Mouse (Mus musculus): ENCODE data around the gene Dync1li1.
A peak's percentile ranks its signal among the peaks of the same experiment; 100 is the strongest.
"Not testable (repeated sequence)": the region's sequence is repeated elsewhere in the genome, so short reads cannot be mapped to it uniquely, and the experiment has no call there.

Dync1li1 gene

GRCm38 (mm10) chr9:114688252-114688952 lies at the start of gene Dync1li1:
Gene Dync1li1 (plus strand): TSS chr9:114688790.
- DNase-seq (ENCODE audit: low spot score) = peak; percentile 95

GRCm38 (mm10) chr9:114639186-114639748 lies 49.3 kb upstream of the Dync1li1 start:
- DNase-seq (ENCODE audit: low spot score) = no peak

- peak; percentile 99 for DNase-seq (ENCODE audit: low spot score)
Measured at GRCm38 (mm10) chr9:114639839-114640646, 48.5 kb upstream of the Dync1li1 start, which contains the start of gene Cnot10. Gene Cnot10 (minus strand): TSS chr9:114640184.

- DNase-seq (ENCODE audit: low spot score) = no peak
Measured at GRCm38 (mm10) chr9:114646556-114647505, 41.8 kb upstream of the Dync1li1 start.

GRCm38 (mm10) chr9:114647506-114648432 lies 40.8 kb upstream of the Dync1li1 start:
- no peak for DNase-seq (ENCODE audit: low spot score)

- DNase-seq (ENCODE audit: low spot score) = not testable (repeated sequence)
Measured at GRCm38 (mm10) chr9:114648472-114648871, 40.1 kb upstream of the Dync1li1 start.

- DNase-seq (ENCODE audit: low spot score) = no peak
Measured at GRCm38 (mm10) chr9:114649371-114649770, 39.2 kb upstream of the Dync1li1 start.

- DNase-seq (ENCODE audit: low spot score) = peak; percentile 38
Measured at GRCm38 (mm10) chr9:114650938-114651634, 37.5 kb upstream of the Dync1li1 start.

GRCm38 (mm10) chr9:114655356-114655755 lies 33.2 kb upstream of the Dync1li1 start:
- DNase-seq (ENCODE audit: low spot score) = no peak

GRCm38 (mm10) chr9:114656701-114657100 lies 31.9 kb upstream of the Dync1li1 start:
- DNase-seq (ENCODE audit: low spot score) = no peak

- DNase-seq (ENCODE audit: low spot score) = no peak
Measured at GRCm38 (mm10) chr9:114660506-114660905, 28.1 kb upstream of the Dync1li1 start.

GRCm38 (mm10) chr9:114660983-114661382 lies 27.6 kb upstream of the Dync1li1 start:
- no peak for DNase-seq (ENCODE audit: low spot score)

- DNase-seq (ENCODE audit: low spot score) = no peak
Measured at GRCm38 (mm10) chr9:114661991-114662390, 26.6 kb upstream of the Dync1li1 start.

GRCm38 (mm10) chr9:114663782-114664181 lies 24.8 kb upstream of the Dync1li1 start:
- DNase-seq (ENCODE audit: low spot score) = no peak

GRCm38 (mm10) chr9:114666858-114667257 lies 21.7 kb upstream of the Dync1li1 start:
- no peak for DNase-seq (ENCODE audit: low spot score)

- DNase-seq (ENCODE audit: low spot score) = no peak
Measured at GRCm38 (mm10) chr9:114668047-114668446, 20.5 kb upstream of the Dync1li1 start.

GRCm38 (mm10) chr9:114669011-114669410 lies 19.6 kb upstream of the Dync1li1 start:
- no peak for DNase-seq (ENCODE audit: low spot score)

- DNase-seq (ENCODE audit: low spot score) = no peak
Measured at GRCm38 (mm10) chr9:114671946-114672345, 16.6 kb upstream of the Dync1li1 start.

GRCm38 (mm10) chr9:114672703-114673561 lies 15.7 kb upstream of the Dync1li1 start:
- no peak for DNase-seq (ENCODE audit: low spot score)
